Mouse (Mus musculus): ENCODE measurements around the gene 1700020D05Rik. TPM values are rescaled to one million over a fixed set of nuclear protein-coding genes. Genes with fewer than 3 reads are reported as not detected.

The 1700020D05Rik gene
- polyA plus RNA-seq, 1 experiment from 2014 or later = not detected

DNA sequence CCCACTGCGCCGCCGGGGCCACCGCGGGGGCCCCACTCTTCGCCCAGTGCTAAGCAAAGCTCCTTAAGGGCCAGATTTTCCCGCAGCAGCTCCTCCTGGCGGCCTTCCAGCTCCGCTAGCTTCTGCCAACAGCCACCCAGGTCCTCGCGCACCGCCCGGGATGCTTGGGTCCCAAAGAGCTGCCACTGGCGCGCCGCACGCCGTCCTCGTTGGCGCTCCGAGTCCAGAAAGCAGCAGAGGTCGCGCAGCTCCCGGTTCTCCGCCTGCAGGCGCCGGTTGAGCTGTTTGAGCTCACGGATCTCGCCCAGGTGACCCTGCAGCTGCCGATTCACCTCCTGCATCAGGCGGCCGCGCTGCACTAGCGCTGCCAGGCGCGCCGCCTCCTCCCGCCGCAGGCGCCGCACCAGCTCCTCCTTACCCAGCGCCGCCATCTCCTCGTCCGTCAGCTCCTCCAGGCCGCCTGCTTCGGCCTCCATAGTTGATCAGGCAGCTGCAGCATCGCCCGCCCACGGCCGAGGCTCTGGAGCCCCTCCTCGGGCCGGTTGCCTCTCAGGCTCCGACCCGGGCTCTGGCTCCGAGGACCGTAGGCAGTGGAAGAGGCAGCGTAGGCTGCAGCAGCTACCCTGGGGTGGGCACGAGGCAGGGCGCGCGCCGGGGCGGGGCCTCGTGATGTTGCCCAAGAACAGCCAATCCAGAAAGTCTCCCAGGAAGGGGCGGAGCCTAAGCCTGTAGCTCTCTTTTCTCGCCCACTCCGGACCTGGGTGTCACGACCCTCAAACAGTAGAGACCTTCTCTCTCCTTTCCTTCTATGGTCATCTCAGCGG lies 46.5 kb downstream of the 1700020D05Rik start:
- peaks cover 17% of the 10 kb centered on the region for H3K36me3 ChIP-seq
- H3K27me3 ChIP-seq = peaks cover 7% of the 10 kb centered on the region; the same call in 1 of the 2 replicates
- WGBS = under 1% methylated on average over 70 of the region's 70 CpGs
- H3K4me1 ChIP-seq = peaks cover 40% of the 10 kb centered on the region
- H3K9ac ChIP-seq = peak overlapping the region; percentile 76
- H3K4me2 ChIP-seq = peak overlapping the region; percentile 99
- peak overlapping the region; percentile 87 for H3K27ac ChIP-seq
- H3K4me3 ChIP-seq = peak overlapping the region; percentile 74
- peak; percentile 84 for ATAC-seq (ENCODE audit: insufficient number of reproducible peaks, insufficient read depth, low FRiP score, low TSS enrichment, low read depth)
- H3K9me3 ChIP-seq = no peaks in the 10 kb centered on the region

DNA sequence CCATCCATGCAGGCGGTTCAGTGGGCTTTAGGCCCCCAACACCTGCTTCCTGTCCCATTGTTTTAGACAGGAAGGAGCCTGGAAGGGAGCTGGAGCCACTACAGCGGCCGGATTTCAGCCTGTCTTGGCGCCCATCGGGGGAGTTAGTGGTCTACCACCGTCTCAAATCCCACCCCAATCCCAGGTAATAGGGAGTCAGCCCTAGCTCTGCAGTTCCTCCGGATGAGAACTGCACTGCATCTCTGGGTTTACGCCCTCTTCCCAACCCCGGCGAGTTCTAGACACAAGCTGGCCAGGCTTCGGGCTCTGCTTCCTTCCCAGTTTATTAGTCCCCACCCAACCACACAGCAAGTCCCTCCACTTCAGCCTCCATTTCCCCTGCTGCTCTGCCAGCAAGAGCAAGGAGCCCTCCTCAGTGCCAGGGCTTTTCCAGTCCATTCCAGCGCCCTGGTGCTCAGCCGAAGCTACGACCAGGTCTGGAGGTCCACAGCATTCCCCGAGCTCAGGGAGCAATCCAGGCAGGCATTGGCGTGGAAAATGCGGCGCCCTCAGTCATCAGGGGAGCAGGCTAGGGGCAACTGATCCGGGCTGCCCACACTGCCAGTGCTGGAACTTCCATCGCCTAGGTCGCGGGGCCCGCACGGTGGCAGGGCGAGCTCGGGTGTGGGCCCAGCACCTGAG lies 47.2 kb downstream of the 1700020D05Rik start:
- Histone ChIP-seq H3K4me2 (peak overlapping the region; percentile 99), H3K36me3 (peaks cover 13% of the 10 kb centered on the region; the same call in 1 of the 2 replicates), H3K9ac (peak overlapping the region; percentile 76), H3K27me3 (peaks cover 9% of the 10 kb centered on the region), H3K4me1 (peaks cover 36% of the 10 kb centered on the region), H3K4me3 (peak overlapping the region; percentile 74), H3K9me3 (no peaks in the 10 kb centered on the region), H3K27ac (peak overlapping the region; percentile 87)
- WGBS = 5% methylated on average over 26 of the region's 26 CpGs
- ATAC-seq (ENCODE audit: insufficient number of reproducible peaks, insufficient read depth, low FRiP score, low TSS enrichment, low read depth) = 0 out of 2 replicates have a peak, but pooled peaks have one; percentile 8

DNA sequence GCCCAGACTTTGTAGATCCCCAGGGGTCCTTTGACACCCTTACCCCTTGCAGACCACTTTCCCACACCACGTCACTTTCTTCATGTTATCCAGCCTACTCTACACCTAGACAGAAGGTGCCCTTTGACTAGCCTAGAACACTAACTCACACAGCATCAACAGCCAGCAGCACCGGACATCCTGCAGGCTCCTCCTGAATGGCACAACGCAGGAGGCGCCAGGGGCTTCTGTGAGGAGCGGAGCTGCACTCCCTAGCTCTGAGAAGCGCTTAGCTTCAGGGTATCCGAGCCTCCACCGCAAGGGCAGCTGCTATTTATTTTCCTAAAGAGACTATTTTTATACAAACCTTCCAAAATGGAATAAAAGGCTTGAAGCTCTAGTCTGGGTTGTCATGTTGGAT lies 48.0 kb downstream of the 1700020D05Rik start:
- Histone ChIP-seq H3K27ac (no peak overlapping the region), H3K4me3 (peak overlapping the region; percentile 74), H3K4me1 (peaks cover 30% of the 10 kb centered on the region), H3K27me3 (peaks cover 14% of the 10 kb centered on the region), H3K36me3 (peaks cover 13% of the 10 kb centered on the region; the same call in 1 of the 2 replicates), H3K9me3 (no peaks in the 10 kb centered on the region), H3K9ac (peak overlapping the region; percentile 61; the same call in 1 of the 2 replicates), H3K4me2 (peak overlapping the region; percentile 99)
- WGBS = 49% methylated on average over 8 of the region's 8 CpGs
- no peak for ATAC-seq (ENCODE audit: insufficient number of reproducible peaks, insufficient read depth, low FRiP score, low TSS enrichment, low read depth)

DNA sequence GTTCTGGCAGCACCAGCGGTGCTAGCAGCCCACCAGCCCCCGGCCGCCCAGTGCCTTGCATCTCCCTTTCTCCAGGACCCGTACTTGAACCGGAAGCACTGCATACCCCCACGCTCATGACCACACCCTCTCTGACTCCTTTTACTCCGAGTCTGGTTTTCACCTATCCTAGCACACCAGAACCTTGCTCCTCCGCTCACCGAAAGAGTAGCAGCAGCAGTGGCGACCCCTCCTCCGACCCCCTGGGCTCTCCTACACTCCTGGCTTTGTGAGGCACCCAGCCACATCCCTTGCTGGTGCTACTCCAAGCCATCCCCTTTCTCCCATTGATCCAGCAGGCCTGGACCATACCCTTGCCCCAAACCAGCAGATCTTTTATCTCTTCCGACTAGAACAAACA lies 48.5 kb downstream of the 1700020D05Rik start:
- Histone ChIP-seq H3K9ac (peak overlapping the region; percentile 61; the same call in 1 of the 2 replicates), H3K4me3 (peak overlapping the region; percentile 74; the same call in 1 of the 2 replicates), H3K27ac (no peak overlapping the region), H3K9me3 (no peaks in the 10 kb centered on the region), H3K27me3 (peaks cover 19% of the 10 kb centered on the region), H3K4me1 (peaks cover 30% of the 10 kb centered on the region), H3K4me2 (peak overlapping the region; percentile 99), H3K36me3 (peaks cover 13% of the 10 kb centered on the region; the same call in 1 of the 2 replicates)
- 73% methylated on average over 12 of the region's 12 CpGs for WGBS
- no peak for ATAC-seq (ENCODE audit: insufficient number of reproducible peaks, insufficient read depth, low FRiP score, low TSS enrichment, low read depth)

Other genes starting within 250 kb of the 1700020D05Rik start
- 28.7 and 29.8 TPM in 2 replicates for gene Pacs1, start 230.7 kb downstream of the 1700020D05Rik start, polyA plus RNA-seq (2015; fragmentation: Nextera tagmentation; extraction: Ambion mirVana)
- 404 and 414 TPM in 2 replicates for gene Sf3b2, start 208.3 kb downstream of the 1700020D05Rik start, polyA plus RNA-seq (2015; fragmentation: Nextera tagmentation; extraction: Ambion mirVana)
- gene Gal3st3, start 205.5 kb downstream of the 1700020D05Rik start, polyA plus RNA-seq (2015; fragmentation: Nextera tagmentation; extraction: Ambion mirVana) = 7.4 and 8.9 TPM in 2 replicates
- gene Catsper1, start 168.0 kb downstream of the 1700020D05Rik start, polyA plus RNA-seq (2015; fragmentation: Nextera tagmentation; extraction: Ambion mirVana) = not detected in 2 replicates
- 3.6 and 3.7 TPM in 2 replicates for gene Cst6, start 154.2 kb downstream of the 1700020D05Rik start, polyA plus RNA-seq (2015; fragmentation: Nextera tagmentation; extraction: Ambion mirVana)
- 57.6 and 61.8 TPM in 2 replicates for gene Eif1ad, start 137.0 kb downstream of the 1700020D05Rik start, polyA plus RNA-seq (2015; fragmentation: Nextera tagmentation; extraction: Ambion mirVana)
- gene Banf1, start 136.6 kb downstream of the 1700020D05Rik start, polyA plus RNA-seq (2015; fragmentation: Nextera tagmentation; extraction: Ambion mirVana) = 423 and 434 TPM in 2 replicates
- 83.9 and 87.7 TPM in 2 replicates for gene Sart1, start 115.1 kb downstream of the 1700020D05Rik start, polyA plus RNA-seq (2015; fragmentation: Nextera tagmentation; extraction: Ambion mirVana)
- not detected in 2 replicates for gene Tsga10ip, start 101.3 kb downstream of the 1700020D05Rik start, polyA plus RNA-seq (2015; fragmentation: Nextera tagmentation; extraction: Ambion mirVana)
- 278 and 306 TPM in 2 replicates for gene Drap1, start 78.8 kb downstream of the 1700020D05Rik start, polyA plus RNA-seq (2015; fragmentation: Nextera tagmentation; extraction: Ambion mirVana)
- gene AI837181, start 78.6 kb downstream of the 1700020D05Rik start, polyA plus RNA-seq (2015; fragmentation: Nextera tagmentation; extraction: Ambion mirVana) = 67.3 and 67.7 TPM in 2 replicates
- not detected in 2 replicates for gene Fosl1, start 56.2 kb downstream of the 1700020D05Rik start, polyA plus RNA-seq (2015; fragmentation: Nextera tagmentation; extraction: Ambion mirVana)
- gene Ccdc85b, start 45.9 kb downstream of the 1700020D05Rik start, polyA plus RNA-seq (2015; fragmentation: Nextera tagmentation; extraction: Ambion mirVana) = 6.8 TPM in 2 replicates
- 138 and 144 TPM in 2 replicates for gene Fibp, start 43.2 kb downstream of the 1700020D05Rik start, polyA plus RNA-seq (2015; fragmentation: Nextera tagmentation; extraction: Ambion mirVana)
- 1.6 and 2.4 TPM in 2 replicates for gene Ctsw, start 35.3 kb downstream of the 1700020D05Rik start, polyA plus RNA-seq (2015; fragmentation: Nextera tagmentation; extraction: Ambion mirVana)
- gene Efemp2, start 29.8 kb downstream of the 1700020D05Rik start, polyA plus RNA-seq (2015; fragmentation: Nextera tagmentation; extraction: Ambion mirVana) = 200 and 207 TPM in 2 replicates
- 42.5 and 43.7 TPM in 2 replicates for gene Mus81, start 15.4 kb downstream of the 1700020D05Rik start, polyA plus RNA-seq (2015; fragmentation: Nextera tagmentation; extraction: Ambion mirVana)
- 2,535 and 2,700 TPM in 2 replicates for gene Cfl1, start 13.3 kb downstream of the 1700020D05Rik start, polyA plus RNA-seq (2015; fragmentation: Nextera tagmentation; extraction: Ambion mirVana)
- gene Snx32, start 6.8 kb upstream of the 1700020D05Rik start, polyA plus RNA-seq (2015; fragmentation: Nextera tagmentation; extraction: Ambion mirVana) = 9.7 and 11.7 TPM in 2 replicates
- 5.8 and 6.4 TPM in 2 replicates for gene Ovol1, start 56.9 kb upstream of the 1700020D05Rik start, polyA plus RNA-seq (2015; fragmentation: Nextera tagmentation; extraction: Ambion mirVana)
- 3.1 and 3.3 TPM in 2 replicates for gene Ap5b1, start 64.2 kb upstream of the 1700020D05Rik start, polyA plus RNA-seq (2015; fragmentation: Nextera tagmentation; extraction: Ambion mirVana)
- 136 and 162 TPM in 2 replicates for gene Rnaseh2c, start 98.1 kb upstream of the 1700020D05Rik start, polyA plus RNA-seq (2015; fragmentation: Nextera tagmentation; extraction: Ambion mirVana)
- gene Kat5, start 106.5 kb upstream of the 1700020D05Rik start, polyA plus RNA-seq (2015; fragmentation: Nextera tagmentation; extraction: Ambion mirVana) = 55.8 and 60.0 TPM in 2 replicates
- gene Rela, start 133.7 kb upstream of the 1700020D05Rik start, polyA plus RNA-seq (2015; fragmentation: Nextera tagmentation; extraction: Ambion mirVana) = 47.4 and 53.0 TPM in 2 replicates
- gene Sipa1, start 159.9 kb upstream of the 1700020D05Rik start, polyA plus RNA-seq (2015; fragmentation: Nextera tagmentation; extraction: Ambion mirVana) = 24.1 and 24.6 TPM in 2 replicates
- gene Map3k11, start 185.0 kb upstream of the 1700020D05Rik start, polyA plus RNA-seq (2015; fragmentation: Nextera tagmentation; extraction: Ambion mirVana) = 19.2 and 20.5 TPM in 2 replicates
- gene Pcnx3, start 185.1 kb upstream of the 1700020D05Rik start, polyA plus RNA-seq (2015; fragmentation: Nextera tagmentation; extraction: Ambion mirVana) = 25.6 and 26.5 TPM in 2 replicates
- gene Kcnk7, start 200.6 kb upstream of the 1700020D05Rik start, polyA plus RNA-seq (2015; fragmentation: Nextera tagmentation; extraction: Ambion mirVana) = 0.52 and 0.59 TPM in 2 replicates
- 9.9 and 14.0 TPM in 2 replicates for gene Ehbp1l1, start 222.5 kb upstream of the 1700020D05Rik start, polyA plus RNA-seq (2015; fragmentation: Nextera tagmentation; extraction: Ambion mirVana)
- 115 and 126 TPM in 2 replicates for gene Fam89b, start 225.9 kb upstream of the 1700020D05Rik start, polyA plus RNA-seq (2015; fragmentation: Nextera tagmentation; extraction: Ambion mirVana)
- 44.4 and 47.8 TPM in 2 replicates for gene Ltbp3, start 237.1 kb upstream of the 1700020D05Rik start, polyA plus RNA-seq (2015; fragmentation: Nextera tagmentation; extraction: Ambion mirVana)

Measured in embryonic facial prominence, embryonic 13.5 days (tissue).